Mouse (Mus musculus): Measurements from ENCODE around the gene Oxct2a.
A peak's percentile ranks its signal among the peaks of the same experiment; 100 is the strongest.
"Not testable (repeated sequence)": the region's sequence is repeated elsewhere in the genome, so short reads cannot be mapped to it uniquely, and the experiment has no call there.

The Oxct2a gene

GRCm38 (mm10) chr4:123308292-123308691 is 15.1 kb downstream of the Oxct2a start:
- DNase-seq, result no peak

GRCm38 (mm10) chr4:123306999-123307398 is 16.4 kb downstream of the Oxct2a start:
- no peak for DNase-seq

GRCm38 (mm10) chr4:123305789-123306188 is 17.6 kb downstream of the Oxct2a start:
- no peak for DNase-seq

DNA sequence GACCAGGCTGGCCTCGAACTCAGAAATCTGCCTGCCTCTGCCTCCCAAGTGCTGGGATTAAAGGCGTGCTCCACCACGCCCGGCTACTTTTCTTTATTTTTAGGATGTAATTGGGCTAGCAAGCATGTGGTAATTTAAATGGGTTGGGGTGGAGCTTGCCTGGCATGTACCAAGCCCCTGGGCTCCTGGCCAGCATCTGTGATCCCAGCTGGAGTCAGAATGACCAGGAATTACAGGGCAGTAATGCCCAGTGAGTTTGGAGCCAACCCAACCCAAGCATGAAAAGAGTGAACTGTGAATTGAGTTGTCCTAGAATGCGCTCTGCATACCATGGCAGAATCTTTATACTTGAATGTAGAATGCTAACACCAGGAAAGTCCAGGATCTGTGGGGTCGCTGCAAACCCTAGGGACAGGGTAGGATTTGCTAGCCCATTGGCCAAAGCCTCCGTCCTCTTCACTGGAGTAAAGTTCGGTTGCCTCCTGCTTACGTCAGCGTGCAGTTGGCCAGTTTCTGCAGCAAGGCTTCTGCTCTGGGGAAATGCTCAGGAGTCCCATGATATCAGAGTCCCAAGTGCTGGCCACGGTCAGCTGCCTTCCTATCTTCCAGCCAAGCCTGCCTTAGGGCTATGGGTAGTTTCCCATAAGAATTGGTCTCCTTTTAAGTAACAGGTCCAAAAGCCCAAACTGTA is 24.3 kb downstream of the Oxct2a start:
- DNase-seq, result no peak

DNA sequence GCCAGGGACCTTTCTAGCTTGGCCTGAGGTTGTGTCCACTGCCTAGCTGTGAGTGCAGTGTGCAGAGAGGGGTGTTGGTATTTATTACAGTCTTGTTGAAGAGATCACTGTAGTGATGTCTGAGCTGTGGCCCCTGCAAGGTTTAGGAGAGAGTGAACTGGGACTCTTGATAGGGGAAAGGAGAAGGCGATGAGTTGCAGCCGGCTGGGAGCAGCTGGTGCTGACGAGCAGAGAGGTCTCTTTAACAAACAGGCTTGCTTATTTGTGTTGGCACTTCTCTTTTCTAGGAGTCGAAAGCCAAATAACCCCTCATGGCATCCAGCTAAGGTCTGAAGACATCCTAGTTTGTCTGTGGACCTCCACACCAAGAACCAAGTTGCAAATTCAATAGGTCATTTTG is 25.2 kb downstream of the Oxct2a start:
- DNase-seq, result no peak

DNA sequence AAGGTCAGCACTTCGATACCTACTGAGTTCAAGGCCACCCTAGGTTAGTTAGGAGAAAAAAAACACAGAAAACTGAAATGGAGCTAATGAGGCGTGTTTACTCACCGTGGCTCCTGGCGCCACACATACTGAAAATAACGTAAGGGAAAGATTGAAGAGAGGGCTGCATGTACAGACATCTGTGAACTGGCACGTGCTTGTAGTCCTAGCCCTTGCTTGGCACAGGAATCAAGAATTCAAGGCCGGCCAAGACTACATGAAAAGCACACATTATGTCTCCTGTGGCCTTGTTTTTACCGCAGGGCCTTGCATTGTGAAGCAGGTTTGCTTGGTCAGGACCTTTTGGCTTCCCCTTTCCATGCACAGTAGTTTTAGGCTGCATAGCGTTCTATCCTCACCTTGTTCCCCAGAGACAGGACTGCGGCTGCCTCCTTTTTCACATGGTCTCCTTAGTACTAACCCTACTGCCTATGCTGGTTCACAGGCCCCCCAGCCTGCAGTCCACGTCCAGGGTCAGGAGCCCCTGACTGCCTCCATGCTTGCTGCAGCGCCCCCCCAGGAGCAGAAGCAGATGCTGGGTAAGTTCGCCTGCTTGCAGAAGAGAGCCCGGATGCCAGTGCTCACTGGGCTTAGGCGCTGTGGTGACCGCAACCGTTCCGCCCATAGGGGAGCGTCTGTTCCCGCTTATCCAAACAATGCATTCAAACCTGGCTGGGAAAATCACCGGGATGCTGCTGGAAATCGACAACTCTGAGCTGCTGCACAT is 26.1 kb downstream of the Oxct2a start:
- no peak for DNase-seq

- no peak for DNase-seq
Measured at GRCm38 (mm10) chr4:123296148-123296534, 27.3 kb downstream of the Oxct2a start.

GRCm38 (mm10) chr4:123295516-123296147 is 27.8 kb downstream of the Oxct2a start:
- DNase-seq, result no peak

DNA sequence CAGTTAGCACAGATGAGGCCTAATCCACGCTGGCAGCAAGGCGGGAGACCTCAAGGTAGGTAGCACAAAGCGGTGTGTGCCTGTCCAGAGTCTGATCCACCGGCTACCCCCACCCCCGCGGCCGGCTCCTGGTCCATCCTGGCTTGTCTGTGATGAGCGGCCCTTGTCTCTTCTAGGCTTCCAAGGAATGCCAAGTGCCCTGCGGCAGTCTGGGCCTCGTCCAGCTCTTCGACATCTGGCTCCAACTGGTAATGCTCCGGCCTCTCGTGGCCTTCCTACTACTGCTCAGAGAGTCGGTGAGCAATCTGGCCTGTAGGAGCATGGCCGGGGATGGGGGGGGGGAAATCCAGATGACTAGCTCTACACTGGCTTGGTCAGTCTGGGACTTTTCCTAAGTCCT is 28.4 kb downstream of the Oxct2a start:
- not testable (repeated sequence) for DNase-seq

GRCm38 (mm10) chr4:123293661-123294443 is 29.6 kb downstream of the Oxct2a start:
- no peak for DNase-seq

DNA sequence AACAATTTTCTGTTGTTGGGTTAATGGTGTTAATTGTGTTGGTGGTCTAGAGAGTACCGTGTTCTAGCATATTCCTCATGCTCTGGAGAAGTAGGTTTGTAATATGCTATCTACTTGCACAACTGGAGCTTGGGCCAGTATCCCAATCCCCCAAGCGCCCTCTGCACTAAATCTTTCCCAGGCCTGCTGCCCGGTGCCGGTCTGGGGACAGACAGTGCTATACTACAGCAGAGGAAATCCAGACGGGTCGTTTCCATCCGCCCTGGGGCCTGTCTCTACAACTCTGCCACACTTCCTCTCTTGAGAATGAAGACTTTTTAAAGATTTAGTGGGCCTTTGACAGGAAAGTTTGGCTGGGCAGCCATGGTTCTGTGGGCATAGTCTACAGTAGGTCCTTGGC is 30.4 kb downstream of the Oxct2a start:
- DNase-seq, result no peak

DNA sequence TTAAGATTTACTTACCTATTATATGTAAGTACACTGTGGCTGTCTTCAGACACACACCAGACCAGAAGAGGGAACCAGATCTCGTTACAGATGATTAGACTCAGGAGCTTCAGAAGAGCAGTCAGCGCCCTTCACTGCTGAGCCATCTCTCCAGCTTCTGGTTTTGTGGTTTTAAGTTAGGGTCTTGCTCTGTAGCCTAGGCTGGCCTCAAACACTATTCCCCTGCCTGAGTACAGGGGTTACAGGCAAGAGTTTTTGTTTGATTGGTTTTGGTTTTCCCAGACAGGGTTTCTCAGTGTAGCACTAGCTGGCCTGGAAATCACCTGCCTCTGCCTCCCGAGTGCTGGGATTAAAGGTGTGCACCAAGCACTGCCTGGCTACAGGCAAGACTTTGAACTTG is 31.0 kb downstream of the Oxct2a start:
- DNase-seq, result no peak

- no peak for DNase-seq
Measured at GRCm38 (mm10) chr4:123289038-123289437, 34.4 kb downstream of the Oxct2a start.

DNA sequence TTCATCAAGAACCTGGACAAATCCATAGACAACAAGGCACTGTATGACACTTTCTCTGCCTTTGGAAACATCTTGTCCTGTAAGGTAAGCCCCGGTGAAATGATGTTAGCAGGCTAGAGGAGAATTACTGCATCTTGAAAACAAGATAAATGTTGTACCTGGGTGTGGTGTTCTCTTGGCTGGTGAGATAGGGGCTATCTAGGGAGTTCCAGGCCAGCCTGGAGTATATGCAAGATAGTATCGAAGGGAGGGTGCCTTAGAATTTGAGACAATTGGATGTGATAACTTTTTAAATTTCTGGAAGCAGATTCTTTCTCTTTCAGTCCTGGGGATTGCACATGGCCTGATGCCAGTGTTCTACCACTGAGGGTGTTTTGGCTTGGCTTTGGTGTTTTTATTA is 36.6 kb downstream of the Oxct2a start:
- DNase-seq, result peak; percentile 76

GRCm38 (mm10) chr4:123284731-123285624 is 38.5 kb downstream of the Oxct2a start:
- peak; percentile 72 for DNase-seq

GRCm38 (mm10) chr4:123283675-123284064 is 39.8 kb downstream of the Oxct2a start:
- not testable (repeated sequence) for DNase-seq

DNA sequence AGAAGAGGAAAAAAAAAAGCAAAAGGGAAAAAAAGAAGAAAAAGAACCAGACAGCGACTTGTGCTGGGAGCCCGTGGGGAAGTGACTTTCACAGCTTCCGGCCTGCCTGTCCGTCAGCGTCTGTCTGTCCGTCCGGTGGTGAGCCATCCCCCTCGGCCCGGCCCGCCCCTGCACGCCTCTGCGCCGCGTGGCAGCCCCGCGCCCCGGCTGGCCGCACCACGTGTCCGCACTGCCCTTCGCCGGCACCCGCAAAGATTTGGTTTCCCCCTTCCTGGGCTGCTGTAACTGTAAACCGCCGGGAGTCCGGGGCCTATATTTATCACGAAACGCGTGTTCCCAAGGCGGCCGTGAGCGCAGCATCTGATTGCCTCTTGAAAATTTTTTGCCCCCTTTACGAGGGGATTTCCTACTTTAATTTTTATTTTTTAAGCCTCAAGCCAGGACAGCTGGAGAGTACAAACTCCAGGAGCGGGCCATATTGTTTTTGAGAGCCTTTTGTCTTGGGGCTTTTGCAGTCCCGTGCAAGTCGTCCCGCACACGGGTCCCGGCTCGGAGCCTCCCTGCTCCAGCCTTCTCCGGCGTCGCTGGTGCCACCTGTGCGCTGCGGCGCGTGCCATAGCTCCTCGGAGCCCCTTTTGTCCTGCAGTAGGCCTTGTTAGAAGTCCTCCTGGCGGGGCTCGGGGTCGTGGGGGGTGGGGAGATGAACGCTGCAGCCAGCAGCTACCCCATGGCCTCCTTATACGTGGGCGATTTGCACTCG is 40.3 kb downstream of the Oxct2a start:
- DNase-seq, result not testable (repeated sequence)

GRCm38 (mm10) chr4:123282500-123282899 is 40.9 kb downstream of the Oxct2a start:
- peak; percentile 98 for DNase-seq

DNA sequence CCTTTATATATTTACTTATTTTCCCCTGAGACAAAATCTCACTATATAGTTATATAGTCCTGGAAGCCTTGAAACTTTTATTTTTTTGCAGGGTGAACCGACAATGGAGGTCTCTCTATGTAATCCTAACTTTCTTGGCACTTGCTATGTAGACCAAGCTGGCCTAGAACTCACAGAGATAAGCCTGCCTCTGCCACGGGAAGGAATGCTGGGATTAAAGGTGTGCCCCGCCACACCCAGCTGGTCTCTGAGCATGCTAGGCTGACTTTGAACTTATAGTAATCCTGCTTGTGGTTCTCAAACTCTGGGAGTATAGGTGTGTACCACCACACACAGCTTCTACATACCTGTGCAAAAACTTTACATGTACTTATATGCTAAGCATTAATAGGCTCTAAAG is 43.3 kb downstream of the Oxct2a start:
- DNase-seq, result peak; percentile 53

Measured in liver (tissue).